Mouse (Mus musculus): Measurements from ENCODE around the gene Asah2.

DNA sequence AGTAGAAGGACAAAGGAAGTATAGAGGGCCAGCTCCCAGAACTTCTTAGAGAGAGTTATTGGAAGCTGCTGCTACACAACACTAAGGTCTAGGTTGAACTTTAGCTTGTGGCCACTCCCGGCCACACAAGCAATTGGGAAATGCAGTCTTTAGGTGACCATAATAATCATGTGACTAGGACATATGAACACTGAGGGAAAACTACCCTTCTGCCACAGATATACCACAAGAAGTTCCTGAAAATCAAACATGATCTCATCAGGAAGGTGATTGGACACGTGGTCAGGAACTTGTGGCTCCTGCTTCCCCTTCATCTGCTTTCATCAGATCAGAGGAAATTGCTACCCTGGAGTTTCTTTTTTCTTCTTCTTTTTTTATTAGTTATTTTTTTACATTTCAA lies 151.7 kb downstream of the Asah2 start:
- no peak for TF ChIP-seq POLR2A (IDR thresholded peaks at IDR 0.05; ENCODE audit: control insufficient read depth, extremely low read depth, insufficient read depth, low read length, poor library complexity)
- TF ChIP-seq CTCF (IDR thresholded peaks at IDR 0.05; ENCODE audit: borderline replicate concordance, control insufficient read depth, extremely low read depth, insufficient read depth, low read length, poor library complexity): no peak

All from thymus, adult 2 months (tissue).